Mouse (Mus musculus): ENCODE measurements around the gene Grm7.

- TF ChIP-seq POLR2A (IDR thresholded peaks at IDR 0.05; ENCODE audit: control insufficient read depth, extremely low read depth, insufficient read depth, low read length, poor library complexity) = no peak
- no peak for TF ChIP-seq CTCF (IDR thresholded peaks at IDR 0.05; ENCODE audit: borderline replicate concordance, control insufficient read depth, extremely low read depth, insufficient read depth, low read length, poor library complexity)
These were observed 926.2 kb downstream of the Grm7 start for GRCm38 (mm10) chr6:111571471-111572088.
